Mouse (Mus musculus) right cerebral cortex, postnatal 10 days (tissue): ENCODE measurements around the gene Prss35.

Experiments
- DNase-seq, 2 experiments: peaks; one replicate each; pipeline ENCODE4 v3.0.0; 2021; ENCODE audit warnings: low spot score in 2 of 2

Prss35 gene

DNA sequence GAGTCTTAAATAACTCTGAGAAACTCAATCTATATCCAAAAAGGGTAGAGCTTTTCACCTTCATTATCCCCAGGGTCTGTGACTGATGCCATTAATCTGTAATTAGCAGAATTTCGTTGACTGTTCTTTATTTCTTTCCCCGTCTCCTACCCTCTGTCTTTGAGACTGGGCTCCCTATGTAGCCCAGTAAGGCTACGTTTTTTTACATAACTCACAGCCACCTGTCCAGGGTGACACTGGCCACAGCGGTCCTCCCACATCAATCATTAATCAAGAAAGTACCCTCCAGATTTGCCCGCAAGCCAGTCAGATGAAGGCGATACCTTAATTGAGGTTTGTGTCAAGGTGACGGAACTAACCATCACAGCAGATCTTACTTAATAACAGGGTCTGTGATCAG is 55.6 kb downstream of the Prss35 start:
- no peak for DNase-seq

- no peak for DNase-seq
These were observed 57.2 kb downstream of the Prss35 start for GRCm38 (mm10) chr9:86800600-86801163.
